Mouse (Mus musculus) cortical plate, adult 2 months (tissue): ENCODE measurements at regions not wholly inside any gene's neighbourhood (a gene's known extent, or its start where the extent isn't known, plus 50 kb on each side); places are given as distances from the start of the nearest gene placed in this dataset.

ENCODE experiments used
- CTCF ChIP-seq: fragments of 200-500 bp; IDR thresholded peaks from 2 replicates; pipeline ENCODE4 v1.5.1; 2011; ENCODE audit warnings: mild to moderate bottlenecking, control low read depth, low read length; ENCODE audit not compliant: insufficient read depth; ENCODE audit errors: extremely low read depth
- POLR2A ChIP-seq: fragments of 200-500 bp; IDR thresholded peaks from 2 replicates; pipeline ENCODE4 v1.6.1; 2011; ENCODE audit warnings: mild to moderate bottlenecking, low read length, control low read depth; ENCODE audit not compliant: insufficient read depth; ENCODE audit errors: extremely low read depth

DNA sequence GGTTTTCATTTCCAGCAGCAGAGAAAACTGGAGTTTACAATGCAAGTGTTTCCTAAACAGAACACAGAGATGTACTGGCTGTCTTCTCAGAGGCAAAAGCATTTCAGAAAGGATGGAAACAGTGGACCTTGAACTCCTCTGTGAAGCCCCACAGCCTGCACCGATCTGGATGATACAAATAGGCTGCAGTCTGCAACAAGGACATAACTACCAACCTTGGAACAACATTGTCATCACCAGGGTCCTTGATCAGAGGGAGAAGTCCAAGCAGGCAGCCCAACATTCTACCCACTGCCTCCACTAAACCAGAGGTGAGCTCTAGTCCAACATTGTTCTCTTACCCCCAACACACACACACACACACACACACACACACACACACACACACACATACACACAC, 124.5 kb upstream of the Prok2 start:
- no peak for TF ChIP-seq CTCF
- no peak for TF ChIP-seq POLR2A
